Mouse (Mus musculus) myocyte (in vitro differentiated cells): ENCODE measurements around the gene Usp7. TPM values are rescaled to one million over a fixed set of nuclear protein-coding genes. Genes with fewer than 3 reads are reported as not detected.

ENCODE experiments used
- H3K27me3 ChIP-seq: one replicate; pipeline ENCODE4 v1.6.1; 2011; ENCODE audit not compliant: control insufficient read depth, insufficient read depth, insufficient read length
- H3K36me3 ChIP-seq: one replicate; pipeline ENCODE4 v1.6.1; 2011; ENCODE audit not compliant: control insufficient read depth, insufficient read depth
- H3K4me2 ChIP-seq: one replicate; pipeline ENCODE4 v1.6.1; 2011; ENCODE audit warnings: low read depth, control low read depth
- H3K4me3 ChIP-seq: one replicate; pipeline ENCODE4 v1.5.1; 2011; ENCODE audit warnings: mild to moderate bottlenecking, control low read depth, moderate library complexity
- H3K79me2 ChIP-seq: one replicate; pipeline ENCODE4 v1.6.1; 2011; ENCODE audit not compliant: control insufficient read depth, insufficient read depth
- H3ac ChIP-seq: one replicate; pipeline ENCODE4 v1.6.1; 2011; ENCODE audit not compliant: control insufficient read depth, insufficient read length
- CEBPB ChIP-seq: IDR thresholded peaks from 2 replicates; pipeline ENCODE4 v1.6.1; 2011; ENCODE audit warnings: mild to moderate bottlenecking, moderate library complexity; ENCODE audit not compliant: poor library complexity, insufficient read depth, severe bottlenecking
- E2F4 ChIP-seq: IDR thresholded peaks from one replicate; pipeline ENCODE4 v1.6.1; 2011; ENCODE audit warnings: mild to moderate bottlenecking, control low read depth, moderate library complexity; ENCODE audit not compliant: insufficient read depth
- MAX ChIP-seq: IDR thresholded peaks from one replicate; pipeline ENCODE4 v1.6.1; 2011; ENCODE audit warnings: low read depth, mild to moderate bottlenecking, control low read depth
- MYOD1 ChIP-seq, 3 experiments: IDR thresholded peaks; one replicate each; pipeline ENCODE4 v1.6.1; 2011; ENCODE audit warnings: control low read depth in 2 of 3, low read depth in 2 of 3, mild to moderate bottlenecking in 2 of 3, moderate library complexity in 1 of 3; ENCODE audit not compliant: insufficient read length in 2 of 3, control insufficient read depth in 1 of 3
- MYOG ChIP-seq, 3 experiments: IDR thresholded peaks; one replicate each; pipeline ENCODE4 v1.6.1; 2011; ENCODE audit warnings: control low read depth in 2 of 3, low read depth in 2 of 3, mild to moderate bottlenecking in 2 of 3; ENCODE audit not compliant: insufficient read length in 2 of 3, control insufficient read depth in 1 of 3, insufficient read depth in 1 of 3
- POLR2A ChIP-seq: IDR thresholded peaks from one replicate; pipeline ENCODE4 v1.6.1; 2011; ENCODE audit warnings: low read depth, mild to moderate bottlenecking, control low read depth, moderate library complexity; ENCODE audit not compliant: insufficient read length
- POLR2AphosphoS2 ChIP-seq: IDR thresholded peaks from one replicate; pipeline ENCODE4 v1.6.1; 2011; ENCODE audit warnings: low read depth, control low read depth; ENCODE audit not compliant: insufficient read length
- REST ChIP-seq: IDR thresholded peaks from one replicate; pipeline ENCODE4 v1.6.1; 2011; ENCODE audit warnings: mild to moderate bottlenecking, control low read depth, moderate library complexity; ENCODE audit not compliant: insufficient read depth, insufficient read length
- SRF ChIP-seq: IDR thresholded peaks from one replicate; pipeline ENCODE4 v1.6.1; 2011; ENCODE audit warnings: low read depth; ENCODE audit not compliant: control insufficient read depth, insufficient read length
- TCF12 ChIP-seq: IDR thresholded peaks from one replicate; pipeline ENCODE4 v1.6.1; 2011; ENCODE audit warnings: mild to moderate bottlenecking, control low read depth; ENCODE audit not compliant: poor library complexity, insufficient read depth, severe bottlenecking
- TCF3 ChIP-seq: IDR thresholded peaks from one replicate; pipeline ENCODE4 v1.6.1; 2011; ENCODE audit warnings: low read depth, control low read depth; ENCODE audit not compliant: insufficient read length
- USF1 ChIP-seq: IDR thresholded peaks from one replicate; pipeline ENCODE4 v1.6.1; 2011; ENCODE audit warnings: low read depth, mild to moderate bottlenecking, control low read depth, moderate library complexity
- polyA plus RNA-seq: library from polyadenylated mRNA; unstranded; fragments of >200 nt; fragmentation: generic; extraction: Trizol; gene quantifications from one replicate; pipeline ENCODE4 v1.2.1, GENCODE M21; 2012; ENCODE audit warnings: missing spikeins

The Usp7 gene
- polyA plus RNA-seq, 1 experiment = 24.0 TPM

GRCm38 (mm10) chr16:8783198-8783913 lies 8.8 kb downstream of the Usp7 start:
- no peaks in the 10 kb centered on the region for H3K36me3 ChIP-seq
- no peaks in the 10 kb centered on the region for H3K79me2 ChIP-seq
- H3K27me3 ChIP-seq = no peaks in the 10 kb centered on the region
- no peak overlapping the region for H3K4me3 ChIP-seq
- no peak overlapping the region for H3K4me2 ChIP-seq
- no peak overlapping the region for H3ac ChIP-seq
- TF ChIP-seq MYOD1 (IDR thresholded peaks at IDR 0.05; ENCODE audit: control insufficient read depth in 1 of 3, insufficient read length in 2 of 3, low read depth in 2 of 3) (no peak), MAX (no peak), POLR2A (no peak), POLR2AphosphoS2 (no peak), REST (no peak), E2F4 (no peak), SRF (no peak), CEBPB (no peak), MYOG (IDR thresholded peaks at IDR 0.05; ENCODE audit: control insufficient read depth in 1 of 3, insufficient read depth in 1 of 3, insufficient read length in 2 of 3, low read depth in 2 of 3) (no peak), TCF3 (no peak)

- Histone ChIP-seq H3K79me2 (no peaks in the 10 kb centered on the region), H3K36me3 (no peaks in the 10 kb centered on the region), H3K27me3 (no peaks in the 10 kb centered on the region), H3K4me3 (no peak overlapping the region), H3K4me2 (no peak overlapping the region), H3ac (no peak overlapping the region)
- TF ChIP-seq USF1 (no peak), MYOG (IDR thresholded peaks at IDR 0.05; ENCODE audit: control insufficient read depth in 1 of 3, insufficient read depth in 1 of 3, insufficient read length in 2 of 3, low read depth in 2 of 3) (no peak), E2F4 (no peak), POLR2A (no peak), CEBPB (no peak), TCF12 (no peak), REST (no peak), TCF3 (no peak), POLR2AphosphoS2 (no peak), SRF (no peak), MYOD1 (IDR thresholded peaks at IDR 0.05; ENCODE audit: control insufficient read depth in 1 of 3, insufficient read length in 2 of 3, low read depth in 2 of 3) (no peak), MAX (no peak)
Observed at GRCm38 (mm10) chr16:8781660-8782059, 10.4 kb downstream of the Usp7 start.

GRCm38 (mm10) chr16:8781191-8781590 lies 10.9 kb downstream of the Usp7 start:
- H3K4me3 ChIP-seq = no peak overlapping the region
- no peak for TF ChIP-seq MAX
- no peak for TF ChIP-seq SRF
- TF ChIP-seq POLR2AphosphoS2 = no peak
- no peak for TF ChIP-seq REST
- no peak for TF ChIP-seq MYOG (IDR thresholded peaks at IDR 0.05; ENCODE audit: control insufficient read depth in 1 of 3, insufficient read depth in 1 of 3, insufficient read length in 2 of 3, low read depth in 2 of 3)
- no peak for TF ChIP-seq TCF12
- no peak for TF ChIP-seq E2F4
- TF ChIP-seq MYOD1 (IDR thresholded peaks at IDR 0.05; ENCODE audit: control insufficient read depth in 1 of 3, insufficient read length in 2 of 3, low read depth in 2 of 3) = no peak
- TF ChIP-seq CEBPB = no peak
- TF ChIP-seq POLR2A = no peak
- H3K79me2 ChIP-seq = no peaks in the 10 kb centered on the region
- no peaks in the 10 kb centered on the region for H3K36me3 ChIP-seq
- no peak overlapping the region for H3K4me2 ChIP-seq
- H3K27me3 ChIP-seq = no peaks in the 10 kb centered on the region
- H3ac ChIP-seq = no peak overlapping the region

GRCm38 (mm10) chr16:8780187-8780586 lies 11.9 kb downstream of the Usp7 start:
- Histone ChIP-seq H3ac (no peak overlapping the region), H3K79me2 (no peaks in the 10 kb centered on the region), H3K4me3 (no peak overlapping the region), H3K27me3 (no peaks in the 10 kb centered on the region), H3K4me2 (no peak overlapping the region), H3K36me3 (no peaks in the 10 kb centered on the region)
- TF ChIP-seq USF1 (no peak), MYOD1 (IDR thresholded peaks at IDR 0.05; ENCODE audit: control insufficient read depth in 1 of 3, insufficient read length in 2 of 3, low read depth in 2 of 3) (no peak), MYOG (IDR thresholded peaks at IDR 0.05; ENCODE audit: control insufficient read depth in 1 of 3, insufficient read depth in 1 of 3, insufficient read length in 2 of 3, low read depth in 2 of 3) (no peak), REST (no peak), MAX (no peak), POLR2A (no peak), TCF12 (no peak), POLR2AphosphoS2 (no peak), TCF3 (no peak), SRF (no peak), E2F4 (no peak), CEBPB (no peak)

GRCm38 (mm10) chr16:8778697-8779096 lies 13.4 kb downstream of the Usp7 start:
- Histone ChIP-seq H3K4me3 (no peak overlapping the region), H3K4me2 (no peak overlapping the region), H3K27me3 (no peaks in the 10 kb centered on the region), H3ac (no peak overlapping the region), H3K79me2 (no peaks in the 10 kb centered on the region), H3K36me3 (no peaks in the 10 kb centered on the region)
- no peak for TF ChIP-seq POLR2A
- no peak for TF ChIP-seq USF1
- no peak for TF ChIP-seq TCF3
- no peak for TF ChIP-seq E2F4
- no peak for TF ChIP-seq MAX
- TF ChIP-seq MYOG (IDR thresholded peaks at IDR 0.05; ENCODE audit: control insufficient read depth in 1 of 3, insufficient read depth in 1 of 3, insufficient read length in 2 of 3, low read depth in 2 of 3) = no peak
- TF ChIP-seq MYOD1 (IDR thresholded peaks at IDR 0.05; ENCODE audit: control insufficient read depth in 1 of 3, insufficient read length in 2 of 3, low read depth in 2 of 3) = no peak
- no peak for TF ChIP-seq TCF12
- TF ChIP-seq REST = no peak
- no peak for TF ChIP-seq POLR2AphosphoS2
- no peak for TF ChIP-seq SRF
